Mouse (Mus musculus): ENCODE results near the gene Trappc1. TPM values are rescaled to one million over a fixed set of nuclear protein-coding genes. Genes with fewer than 3 reads are reported as not detected.

The Trappc1 gene
- polyA plus RNA-seq, 1 experiment from 2014 or later, result 175 TPM

DNA sequence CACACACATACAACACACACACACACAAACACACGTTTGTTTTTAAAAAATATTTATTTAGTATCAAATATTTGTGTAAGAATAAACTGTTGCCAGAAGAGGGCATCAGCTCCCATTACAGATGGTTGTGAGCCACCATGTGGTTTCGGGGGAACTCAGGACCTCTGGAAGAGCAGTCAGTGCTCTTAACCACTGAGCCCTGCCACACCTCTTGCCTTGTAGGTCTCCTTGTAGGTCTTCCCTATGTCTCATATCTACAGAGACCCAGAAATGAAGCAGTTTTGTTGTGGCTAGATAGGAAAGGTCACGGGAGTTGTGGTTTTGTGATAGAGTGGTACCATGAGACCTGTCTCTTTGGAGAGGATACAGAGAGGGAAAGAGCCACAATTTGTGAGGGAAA lies 10.1 kb downstream of the Trappc1 start:
- Histone ChIP-seq H3K4me2 (replicated peaks; ENCODE audit: low read depth, low read length) (no peak overlapping the region), H3K4me1 (ENCODE audit: control insufficient read depth, insufficient read depth, low read length) (peaks cover 16% of the 10 kb centered on the region), H3K27ac (ENCODE audit: low read depth, low read length) (no peak overlapping the region), H3K9me3 (ENCODE audit: control insufficient read depth, low read length) (no peaks in the 10 kb centered on the region), H3K36me3 (ENCODE audit: control insufficient read depth, insufficient read depth, low read length) (no peaks in the 10 kb centered on the region), H3K9ac (ENCODE audit: low read depth, low read length) (no peak overlapping the region), H3K4me3 (ENCODE audit: low read length) (no peak overlapping the region), H3K27me3 (ENCODE audit: control insufficient read depth, insufficient read depth, low read length) (no peaks in the 10 kb centered on the region)
- 66% methylated on average over 3 of the region's 3 CpGs for WGBS
- no peak for ATAC-seq (ENCODE audit: low FRiP score, low TSS enrichment)

DNA sequence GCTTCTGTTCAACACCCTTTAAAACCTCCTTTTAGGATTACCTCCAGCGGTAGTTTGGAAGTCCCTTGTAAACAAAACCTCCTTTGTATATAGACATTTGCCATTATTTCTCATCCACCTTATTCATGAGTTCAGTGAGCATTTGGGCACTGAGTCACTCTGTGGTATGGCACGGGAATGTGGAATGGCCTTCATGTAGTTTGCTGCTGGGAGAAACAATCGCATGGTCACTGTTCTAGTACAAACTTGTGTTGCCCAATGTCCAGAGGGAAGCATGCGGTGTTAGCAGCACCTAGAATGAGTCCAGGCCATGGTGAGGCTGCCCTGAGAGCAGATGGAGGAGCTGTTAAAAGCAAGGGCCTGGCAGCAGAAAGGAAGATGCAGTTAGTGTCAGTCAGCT lies 11.0 kb downstream of the Trappc1 start:
- peaks cover 16% of the 10 kb centered on the region for H3K4me1 ChIP-seq (ENCODE audit: control insufficient read depth, insufficient read depth, low read length)
- H3K9me3 ChIP-seq (ENCODE audit: control insufficient read depth, low read length), result no peaks in the 10 kb centered on the region
- H3K9ac ChIP-seq (ENCODE audit: low read depth, low read length), result no peak overlapping the region
- no peak overlapping the region for H3K27ac ChIP-seq (ENCODE audit: low read depth, low read length)
- H3K4me2 ChIP-seq (replicated peaks; ENCODE audit: low read depth, low read length), result no peak overlapping the region
- no peaks in the 10 kb centered on the region for H3K36me3 ChIP-seq (ENCODE audit: control insufficient read depth, insufficient read depth, low read length)
- no peak for ATAC-seq (ENCODE audit: low FRiP score, low TSS enrichment)
- H3K4me3 ChIP-seq (ENCODE audit: low read length), result no peak overlapping the region
- 59% methylated on average over 4 of the region's 4 CpGs for WGBS
- H3K27me3 ChIP-seq (ENCODE audit: control insufficient read depth, insufficient read depth, low read length), result no peaks in the 10 kb centered on the region

DNA sequence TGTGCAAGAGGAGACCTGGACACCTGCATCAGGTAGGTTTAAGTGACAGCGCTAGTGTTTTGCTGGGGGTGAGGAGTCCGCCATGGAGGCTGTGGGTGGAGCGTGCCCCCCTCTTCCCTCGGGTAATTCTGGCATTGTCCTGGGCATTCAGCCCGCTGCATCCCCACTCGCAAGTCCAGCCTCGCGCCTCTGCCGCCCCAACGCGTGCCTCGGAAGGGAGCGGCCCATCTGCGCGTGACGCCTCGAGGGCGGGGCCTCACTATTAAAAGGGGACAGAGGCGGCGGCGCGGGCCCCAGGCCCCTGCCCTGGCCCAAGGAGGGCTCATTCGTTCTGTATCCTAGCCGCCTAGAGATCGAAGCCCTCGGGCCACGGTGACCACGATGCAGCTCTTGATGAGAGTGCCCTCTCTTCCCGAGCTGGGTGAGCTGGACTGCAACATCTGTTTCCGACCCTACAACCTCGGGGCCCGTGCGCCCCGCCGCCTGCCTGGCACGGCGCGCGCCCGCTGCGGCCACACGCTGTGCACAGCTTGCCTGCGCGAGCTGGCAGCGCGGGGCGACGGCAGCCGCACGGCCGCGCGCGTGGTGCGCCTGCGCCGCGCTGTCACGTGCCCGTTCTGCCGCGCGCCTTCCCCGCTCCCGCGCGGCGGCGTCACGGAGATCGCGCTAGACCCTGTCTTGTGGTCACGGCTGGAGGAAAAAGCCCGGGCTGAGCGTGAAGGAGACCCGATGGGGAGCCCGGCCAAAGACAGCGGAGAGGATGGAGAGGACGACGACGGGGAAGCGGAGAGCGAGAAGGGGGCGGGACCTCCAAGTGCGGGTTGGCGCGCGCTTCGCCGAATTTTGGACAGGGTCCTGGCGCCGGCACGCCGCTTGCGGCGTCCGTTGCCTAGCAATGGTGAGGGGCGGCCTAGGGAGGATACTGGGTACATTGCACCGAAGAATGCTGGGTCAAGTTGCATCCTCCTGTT lies 16.7 kb downstream of the Trappc1 start, which contains the start of gene Rnf227:
Gene Rnf227, plus strand, starts transcription at position 301 of the 971 bp plus-strand sequence.
- Histone ChIP-seq H3K9ac (ENCODE audit: low read depth, low read length) (peak within 1 kb of the TSS; percentile 70), H3K27me3 (ENCODE audit: control insufficient read depth, insufficient read depth, low read length) (no peaks in the 10 kb centered on the region), H3K9me3 (ENCODE audit: control insufficient read depth, low read length) (no peaks in the 10 kb centered on the region), H3K4me2 (replicated peaks; ENCODE audit: low read depth, low read length) (peak within 1 kb of the TSS; percentile 85), H3K27ac (ENCODE audit: low read depth, low read length) (peak within 1 kb of the TSS; percentile 71; the same call in 1 of the 2 replicates), H3K4me1 (ENCODE audit: control insufficient read depth, insufficient read depth, low read length) (peaks cover 12% of the 10 kb centered on the region), H3K4me3 (ENCODE audit: low read length) (peak within 1 kb of the TSS; percentile 57), H3K36me3 (ENCODE audit: control insufficient read depth, insufficient read depth, low read length) (peaks cover 25% of the 10 kb centered on the region)
- 2% methylated on average over 99 of the region's 99 CpGs for WGBS
- ATAC-seq (ENCODE audit: low FRiP score, low TSS enrichment), result peak; percentile 90

- Histone ChIP-seq H3K27me3 (ENCODE audit: control insufficient read depth, insufficient read depth, low read length) (no peaks in the 10 kb centered on the region), H3K9me3 (ENCODE audit: control insufficient read depth, low read length) (no peaks in the 10 kb centered on the region), H3K4me1 (ENCODE audit: control insufficient read depth, insufficient read depth, low read length) (peaks cover under 1% of the 10 kb centered on the region; the same call in 1 of the 2 replicates), H3K36me3 (ENCODE audit: control insufficient read depth, insufficient read depth, low read length) (peaks cover 84% of the 10 kb centered on the region), H3K4me3 (ENCODE audit: low read length) (no peak overlapping the region), H3K27ac (ENCODE audit: low read depth, low read length) (no peak overlapping the region), H3K4me2 (replicated peaks; ENCODE audit: low read depth, low read length) (no peak overlapping the region), H3K9ac (ENCODE audit: low read depth, low read length) (no peak overlapping the region)
- no peak for ATAC-seq (ENCODE audit: low FRiP score, low TSS enrichment)
- WGBS, result 92% methylated on average over 26 of the region's 26 CpGs
These were observed 22.7 kb downstream of the Trappc1 start for GRCm38 (mm10) chr11:69346441-69346840.

DNA sequence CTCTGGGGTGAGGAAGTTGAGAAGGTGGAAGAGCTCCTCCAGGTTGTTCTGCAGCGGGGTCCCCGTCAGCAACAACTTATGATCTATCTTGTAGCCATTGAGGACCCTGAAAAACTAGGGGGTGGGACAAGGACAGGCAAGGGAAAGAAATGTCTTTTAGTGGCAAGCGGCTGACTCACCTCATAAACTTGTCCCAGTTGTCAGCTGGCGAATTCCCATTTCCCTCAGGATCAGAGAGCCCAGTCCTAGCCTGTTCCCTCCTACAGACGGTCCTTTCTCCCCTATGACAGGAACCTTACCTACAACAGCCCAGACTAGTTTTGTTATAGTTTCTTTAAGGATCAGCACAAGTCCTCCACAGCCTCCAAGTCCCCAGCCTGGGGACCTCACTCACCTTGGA lies 32.8 kb downstream of the Trappc1 start:
- Histone ChIP-seq H3K4me2 (replicated peaks; ENCODE audit: low read depth, low read length) (no peak overlapping the region), H3K27ac (ENCODE audit: low read depth, low read length) (no peak overlapping the region), H3K27me3 (ENCODE audit: control insufficient read depth, insufficient read depth, low read length) (no peaks in the 10 kb centered on the region), H3K4me3 (ENCODE audit: low read length) (no peak overlapping the region), H3K9me3 (ENCODE audit: control insufficient read depth, low read length) (no peaks in the 10 kb centered on the region), H3K9ac (ENCODE audit: low read depth, low read length) (no peak overlapping the region), H3K36me3 (ENCODE audit: control insufficient read depth, insufficient read depth, low read length) (peaks cover 97% of the 10 kb centered on the region), H3K4me1 (ENCODE audit: control insufficient read depth, insufficient read depth, low read length) (no peaks in the 10 kb centered on the region)
- WGBS, result 81% methylated on average over 5 of the region's 5 CpGs
- ATAC-seq (ENCODE audit: low FRiP score, low TSS enrichment), result no peak

- no peaks in the 10 kb centered on the region for H3K9me3 ChIP-seq (ENCODE audit: control insufficient read depth, low read length)
- no peaks in the 10 kb centered on the region for H3K27me3 ChIP-seq (ENCODE audit: control insufficient read depth, insufficient read depth, low read length)
- no peak overlapping the region for H3K9ac ChIP-seq (ENCODE audit: low read depth, low read length)
- 72% methylated on average over 12 of the region's 12 CpGs for WGBS
- ATAC-seq (ENCODE audit: low FRiP score, low TSS enrichment), result no peak
- H3K4me3 ChIP-seq (ENCODE audit: low read length), result no peak overlapping the region
- no peak overlapping the region for H3K4me2 ChIP-seq (replicated peaks; ENCODE audit: low read depth, low read length)
- H3K36me3 ChIP-seq (ENCODE audit: control insufficient read depth, insufficient read depth, low read length), result peaks cover 96% of the 10 kb centered on the region
- no peaks in the 10 kb centered on the region for H3K4me1 ChIP-seq (ENCODE audit: control insufficient read depth, insufficient read depth, low read length)
- H3K27ac ChIP-seq (ENCODE audit: low read depth, low read length), result no peak overlapping the region
These were observed 33.9 kb downstream of the Trappc1 start for GRCm38 (mm10) chr11:69357690-69358089.

- H3K27me3 ChIP-seq (ENCODE audit: control insufficient read depth, insufficient read depth, low read length), result no peaks in the 10 kb centered on the region
- WGBS, result 63% methylated on average over 7 of the region's 7 CpGs
- H3K27ac ChIP-seq (ENCODE audit: low read depth, low read length), result no peak overlapping the region
- H3K36me3 ChIP-seq (ENCODE audit: control insufficient read depth, insufficient read depth, low read length), result peaks cover 73% of the 10 kb centered on the region
- H3K4me1 ChIP-seq (ENCODE audit: control insufficient read depth, insufficient read depth, low read length), result peaks cover 23% of the 10 kb centered on the region
- H3K4me3 ChIP-seq (ENCODE audit: low read length), result no peak overlapping the region
- ATAC-seq (ENCODE audit: low FRiP score, low TSS enrichment), result no peak
- no peaks in the 10 kb centered on the region for H3K9me3 ChIP-seq (ENCODE audit: control insufficient read depth, low read length)
- no peak overlapping the region for H3K4me2 ChIP-seq (replicated peaks; ENCODE audit: low read depth, low read length)
- H3K9ac ChIP-seq (ENCODE audit: low read depth, low read length), result no peak overlapping the region
These were observed 38.2 kb downstream of the Trappc1 start for GRCm38 (mm10) chr11:69362021-69362420.

DNA sequence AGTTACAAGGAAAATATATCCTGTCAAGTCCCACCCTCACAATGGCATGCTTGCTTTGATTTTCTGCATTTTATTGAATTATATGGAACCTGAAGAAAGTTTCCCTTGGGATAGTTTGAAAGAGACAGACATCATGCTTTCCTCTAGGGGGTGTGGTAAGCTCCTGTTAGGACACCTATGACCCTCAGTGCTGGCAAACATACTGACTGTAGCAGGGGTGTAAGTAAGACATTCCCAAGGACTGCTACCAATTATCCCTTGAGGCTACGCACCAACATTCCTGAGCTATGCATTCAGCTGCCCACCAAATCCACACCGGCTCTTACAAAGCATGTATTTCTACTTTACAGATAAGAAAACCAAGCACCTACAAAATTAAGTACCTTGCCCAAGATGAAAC lies 38.7 kb downstream of the Trappc1 start:
- ATAC-seq (ENCODE audit: low FRiP score, low TSS enrichment), result no peak
- Histone ChIP-seq H3K27ac (ENCODE audit: low read depth, low read length) (no peak overlapping the region), H3K4me1 (ENCODE audit: control insufficient read depth, insufficient read depth, low read length) (peaks cover 23% of the 10 kb centered on the region), H3K9ac (ENCODE audit: low read depth, low read length) (no peak overlapping the region), H3K9me3 (ENCODE audit: control insufficient read depth, low read length) (no peaks in the 10 kb centered on the region), H3K36me3 (ENCODE audit: control insufficient read depth, insufficient read depth, low read length) (peaks cover 68% of the 10 kb centered on the region), H3K4me3 (ENCODE audit: low read length) (no peak overlapping the region), H3K4me2 (replicated peaks; ENCODE audit: low read depth, low read length) (no peak overlapping the region), H3K27me3 (ENCODE audit: control insufficient read depth, insufficient read depth, low read length) (no peaks in the 10 kb centered on the region)
- 72% methylated on average over 2 of the region's 2 CpGs for WGBS

- H3K36me3 ChIP-seq (ENCODE audit: control insufficient read depth, insufficient read depth, low read length), result peaks cover 49% of the 10 kb centered on the region
- H3K9ac ChIP-seq (ENCODE audit: low read depth, low read length), result peak overlapping the region; percentile 66; the same call in 1 of the 2 replicates
These were observed 40.6 kb downstream of the Trappc1 start for GRCm38 (mm10) chr11:69364376-69364775.

More at GRCm38 (mm10) chr11:69364376-69364775, 40.6 kb downstream of the Trappc1 start:
- Histone ChIP-seq H3K27ac (ENCODE audit: low read depth, low read length) (peak overlapping the region; percentile 100), H3K27me3 (ENCODE audit: control insufficient read depth, insufficient read depth, low read length) (no peaks in the 10 kb centered on the region), H3K4me1 (ENCODE audit: control insufficient read depth, insufficient read depth, low read length) (peaks cover 28% of the 10 kb centered on the region), H3K4me2 (replicated peaks; ENCODE audit: low read depth, low read length) (peak overlapping the region; percentile 84), H3K4me3 (ENCODE audit: low read length) (peak overlapping the region; percentile 94; the same call in 1 of the 2 replicates), H3K9me3 (ENCODE audit: control insufficient read depth, low read length) (no peaks in the 10 kb centered on the region)
- no peak for ATAC-seq (ENCODE audit: low FRiP score, low TSS enrichment)
- 37% methylated on average over 8 of the region's 8 CpGs for WGBS

Measured in kidney, embryonic 14.5 days (tissue).